Mouse (Mus musculus): ENCODE measurements around the gene Oma1.

Oma1 gene

DNA sequence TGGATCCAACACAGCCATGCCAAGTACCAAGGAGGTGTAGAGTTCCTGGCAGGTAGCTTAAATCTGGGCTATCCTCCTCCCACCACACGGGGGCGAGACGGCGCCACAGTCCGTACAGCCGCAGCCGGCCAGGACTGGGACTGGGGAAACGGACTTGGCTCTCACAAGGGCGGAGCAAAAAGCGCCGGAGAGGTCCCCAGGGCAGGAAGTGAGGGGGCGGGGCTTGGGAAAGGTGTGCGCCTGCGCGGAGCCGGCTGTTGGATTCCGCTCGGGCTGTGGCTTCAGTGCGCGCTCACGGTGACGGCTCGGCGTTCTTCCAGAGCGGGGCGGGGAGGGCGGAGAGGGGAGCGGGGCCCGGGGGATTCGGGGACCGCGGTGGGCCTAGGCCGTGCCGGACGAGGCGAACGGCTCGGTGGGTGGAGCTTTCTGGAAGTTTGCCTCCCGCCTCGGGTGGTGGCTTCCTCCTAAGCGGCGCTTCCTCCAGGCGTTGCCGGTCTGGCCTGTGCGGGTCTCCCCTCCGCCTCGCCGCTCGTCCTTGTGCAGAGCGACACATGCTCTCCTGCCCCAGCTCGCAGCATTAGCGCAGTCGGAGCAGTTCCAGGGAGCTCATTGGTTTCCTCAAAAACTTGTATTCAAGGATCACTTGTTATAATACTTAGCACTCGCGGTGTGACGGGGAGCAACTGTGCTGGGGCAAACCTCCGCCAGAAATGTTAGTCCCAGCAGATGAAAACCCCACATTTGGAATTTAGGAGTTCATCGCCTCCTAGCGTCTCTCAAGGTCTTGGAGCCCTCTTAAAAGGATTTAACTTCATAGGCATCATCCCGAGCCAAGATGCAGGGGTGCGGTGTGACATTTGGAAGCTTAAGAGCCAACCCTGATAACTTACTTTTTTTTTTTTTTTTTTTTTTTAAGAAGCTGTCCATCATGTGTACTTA, at the start of gene Oma1:
Gene Oma1, plus strand, starts transcription at position 226 of the 939 bp plus-strand sequence.
- peak; percentile 99 for DNase-seq (ENCODE audit: low spot score)

DNA sequence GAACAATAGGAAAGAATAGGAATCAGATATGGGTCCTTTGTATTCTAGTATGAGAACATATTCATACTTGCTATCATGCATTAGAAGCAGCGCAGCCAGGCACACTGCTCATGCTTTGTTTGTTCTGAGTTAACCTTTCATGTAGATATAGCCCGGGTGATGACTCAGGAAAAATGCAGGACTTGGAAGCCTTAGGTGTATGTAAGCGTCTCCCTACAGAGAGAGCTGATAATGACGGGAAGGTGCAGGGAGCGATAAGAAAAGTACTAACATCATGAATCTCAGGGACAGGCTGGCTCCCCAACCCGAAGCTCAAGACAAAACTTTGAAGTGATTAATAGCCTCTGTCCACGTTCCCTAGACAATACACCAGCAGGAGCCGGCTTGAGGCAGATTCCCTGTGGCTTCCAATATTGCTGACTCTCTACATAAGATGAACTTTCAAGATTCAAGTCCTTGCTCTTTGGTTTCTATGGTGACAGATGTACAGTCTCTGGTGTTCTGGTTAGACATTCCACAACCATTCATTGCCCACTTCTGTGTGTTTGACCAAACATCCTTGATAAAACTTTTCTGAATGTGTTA, 49.7 kb upstream of the Oma1 start:
- no peak for DNase-seq (ENCODE audit: low spot score)

DNA sequence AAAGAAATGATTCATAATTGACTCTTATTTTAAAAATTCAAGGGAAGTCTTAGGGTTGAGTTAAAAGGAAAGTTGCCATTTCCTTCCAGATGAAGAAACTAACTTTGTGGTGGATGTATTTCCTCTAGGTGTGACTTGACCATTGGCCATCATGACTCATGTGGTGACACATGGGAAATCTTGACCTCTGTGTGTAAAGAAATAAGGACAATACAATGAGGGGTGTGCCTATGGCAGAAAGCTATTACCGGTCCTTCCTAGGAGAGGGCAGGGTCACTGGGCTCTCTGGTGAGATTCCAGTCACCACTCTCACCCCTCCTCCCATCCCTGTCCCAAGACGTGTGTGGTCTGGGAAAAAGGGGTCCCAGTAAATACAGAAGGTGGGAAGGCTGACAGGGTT, 48.4 kb upstream of the Oma1 start:
- DNase-seq (ENCODE audit: low spot score): no peak

DNA sequence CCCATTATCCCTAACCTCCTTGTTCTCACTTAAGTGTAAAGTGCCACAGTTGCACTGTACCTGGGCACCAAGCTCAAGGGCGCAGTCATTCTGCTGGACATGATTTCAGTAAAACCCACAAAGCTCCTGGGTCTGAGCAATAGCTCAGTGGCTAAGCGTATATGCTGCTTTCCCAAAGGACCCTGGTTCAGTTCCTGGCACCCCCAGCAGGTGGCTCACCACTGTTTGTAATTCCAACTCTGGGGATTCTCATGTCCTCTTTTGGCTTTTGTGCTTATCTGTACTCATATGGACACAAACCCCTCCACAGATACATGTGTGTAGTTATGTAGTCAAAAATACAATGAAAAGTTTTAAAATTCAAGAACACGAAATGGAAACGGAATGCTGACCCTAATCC, 44.3 kb upstream of the Oma1 start:
- DNase-seq (ENCODE audit: low spot score): no peak

DNA sequence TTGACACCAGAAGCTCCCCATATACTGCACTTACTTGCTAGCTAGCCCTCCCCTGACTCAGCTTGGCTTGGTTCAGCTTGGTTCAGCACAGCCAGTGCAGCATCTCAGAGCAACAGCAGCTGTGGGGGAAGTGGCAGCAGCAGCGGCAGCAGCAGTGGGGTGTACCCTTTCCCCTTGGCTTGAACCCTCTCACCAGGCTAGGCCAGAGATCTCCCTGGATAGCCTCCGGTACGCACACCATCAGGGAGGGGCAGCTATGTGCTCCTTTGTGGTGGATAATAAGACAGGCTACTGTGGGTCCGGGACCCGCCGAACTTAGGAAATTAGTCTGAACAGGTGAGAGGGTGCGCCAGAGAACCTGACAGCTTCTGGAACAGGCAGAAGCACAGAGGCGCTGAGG, 40.6 kb upstream of the Oma1 start:
- no peak for DNase-seq (ENCODE audit: low spot score)

DNA sequence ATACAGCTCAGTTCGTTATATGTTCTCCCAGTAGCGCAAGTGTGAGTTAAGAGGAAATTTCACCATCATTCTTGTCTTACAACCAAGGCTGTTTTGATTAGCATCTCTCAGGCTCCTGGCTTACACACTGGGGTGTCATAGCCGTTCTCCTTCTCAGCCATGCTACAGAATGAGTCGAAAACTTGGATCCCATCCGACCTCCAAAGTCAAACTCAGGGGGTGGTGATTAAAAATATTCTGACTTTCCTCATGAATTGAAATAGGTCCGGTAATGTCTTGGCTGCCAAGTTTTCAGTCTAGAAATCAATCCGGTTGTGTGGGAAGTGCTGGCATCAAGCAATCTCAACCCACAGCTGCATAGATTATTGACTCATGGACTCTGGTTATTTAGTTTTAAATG, 25.3 kb upstream of the Oma1 start:
- DNase-seq (ENCODE audit: low spot score): no peak

DNA sequence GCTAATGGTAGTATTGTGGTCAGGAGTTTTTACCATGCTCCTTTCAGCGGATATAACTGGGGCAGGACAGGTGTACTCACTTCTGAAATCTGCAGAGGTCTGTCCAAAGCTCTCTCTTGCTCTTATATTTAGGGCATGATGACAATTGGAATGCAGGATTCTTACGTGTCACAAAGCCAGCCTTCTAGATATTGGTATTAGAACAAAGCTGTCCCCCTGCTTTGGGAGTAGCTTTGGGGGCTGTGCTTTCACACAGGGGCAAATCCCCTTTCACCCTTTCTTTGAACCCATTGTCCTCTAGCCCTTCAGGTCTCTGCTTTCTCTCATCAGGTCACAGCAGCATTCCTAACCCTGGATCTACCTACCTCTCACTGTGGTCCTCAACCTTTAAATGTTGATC, 22.8 kb upstream of the Oma1 start, which contains the start of gene 4921539E11Rik:
Gene 4921539E11Rik, minus strand, starts transcription at position 101 of the 400 bp plus-strand sequence.
- DNase-seq (ENCODE audit: low spot score): no peak

DNA sequence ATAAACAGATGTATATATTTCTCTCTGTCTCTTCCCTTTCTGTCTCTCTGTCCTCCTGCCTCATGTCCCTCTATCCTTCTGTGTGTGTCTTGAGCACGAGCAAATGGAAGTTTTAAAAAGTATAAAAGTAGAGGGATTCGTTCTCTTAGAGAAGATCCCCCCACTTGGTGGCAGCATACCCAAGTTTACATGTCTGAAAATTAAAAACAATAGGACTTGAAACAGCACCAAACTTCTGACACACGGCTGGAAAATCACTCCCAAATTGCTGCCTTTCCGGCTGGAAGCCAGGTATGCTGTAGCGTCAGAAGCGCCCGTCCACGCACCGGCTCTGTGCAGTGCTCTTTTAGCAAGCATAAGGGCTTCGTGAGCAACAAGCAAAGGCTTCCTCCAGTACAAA, 14.3 kb upstream of the Oma1 start:
- no peak for DNase-seq (ENCODE audit: low spot score)

DNA sequence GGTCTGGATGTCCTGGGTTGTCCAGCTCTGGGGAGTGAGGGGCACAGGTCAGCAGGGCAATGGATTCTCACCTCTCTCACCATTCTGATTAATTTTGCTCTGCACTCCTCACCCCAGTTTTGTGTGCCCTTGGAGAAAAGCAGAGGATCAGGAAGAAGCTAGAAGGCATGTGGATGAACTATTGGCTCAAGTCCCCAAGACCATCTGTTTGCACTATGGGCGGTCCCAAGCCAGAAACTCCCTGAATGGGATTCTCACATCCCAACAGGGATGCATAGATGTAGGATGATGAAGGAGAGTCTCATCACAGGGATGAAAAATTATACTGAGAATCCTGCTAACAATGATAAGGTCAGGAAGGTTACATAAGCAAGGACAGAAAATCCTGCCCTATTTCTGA, 9.8 kb upstream of the Oma1 start:
- DNase-seq (ENCODE audit: low spot score): no peak

DNA sequence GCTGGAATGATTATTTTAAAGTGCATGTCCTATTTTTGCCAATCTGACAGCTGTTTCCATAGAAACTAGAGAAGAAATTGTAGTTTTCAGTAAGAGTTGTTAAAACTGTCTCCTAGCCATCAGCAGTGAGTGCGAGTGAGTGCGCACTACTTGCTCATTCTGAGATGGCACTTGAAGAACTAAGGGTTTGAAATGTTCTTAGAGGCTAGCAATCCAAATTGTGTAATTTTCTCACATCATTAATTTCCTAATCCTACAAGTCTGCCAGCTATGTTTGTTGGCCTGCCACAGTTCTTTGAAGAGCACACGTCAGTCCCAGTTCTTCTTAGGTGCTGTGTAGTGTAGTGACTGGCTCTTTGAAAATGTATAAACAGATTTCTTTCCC, 906 bp downstream of the Oma1 start:
- DNase-seq (ENCODE audit: low spot score): no peak

DNA sequence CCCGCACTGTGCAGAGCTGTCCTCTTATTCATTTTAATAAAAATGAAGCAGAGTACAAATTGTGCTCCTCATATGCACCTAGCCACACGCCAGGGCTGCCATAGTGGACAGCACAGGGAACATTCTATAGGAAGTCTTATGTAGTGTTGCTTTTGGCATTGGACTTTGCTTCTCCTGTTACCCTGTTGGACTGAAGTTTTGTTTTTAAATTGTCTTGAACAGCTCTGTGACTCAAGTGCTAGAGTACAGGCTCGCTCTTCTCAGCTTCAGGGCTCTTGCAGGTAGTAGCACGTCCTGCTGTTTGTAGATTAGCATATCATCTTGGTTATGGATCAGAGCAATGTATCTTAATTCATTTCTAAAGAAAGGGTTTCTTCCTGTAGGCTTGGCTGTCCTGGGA, 2.2 kb downstream of the Oma1 start:
- no peak for DNase-seq (ENCODE audit: low spot score)

DNA sequence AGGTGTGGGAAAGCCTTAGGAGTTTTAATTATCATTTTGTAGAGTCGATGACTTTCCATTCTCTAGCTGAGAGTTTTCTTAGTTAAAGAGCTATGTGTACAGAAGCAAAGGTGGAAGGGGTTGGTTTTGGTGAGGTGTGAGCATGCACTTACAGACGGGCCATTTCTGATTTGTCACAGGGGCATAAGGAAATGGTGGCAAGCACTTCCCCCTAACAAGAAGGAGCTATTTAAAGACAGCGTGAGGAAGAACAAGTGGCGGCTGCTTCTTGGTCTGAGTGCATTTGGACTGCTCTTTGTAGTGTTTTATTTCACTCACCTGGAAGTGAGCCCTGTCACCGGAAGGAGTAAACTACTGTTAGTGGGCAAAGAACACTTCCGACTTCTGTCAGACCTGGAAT, 7.8 kb downstream of the Oma1 start:
- DNase-seq (ENCODE audit: low spot score): no peak

DNA sequence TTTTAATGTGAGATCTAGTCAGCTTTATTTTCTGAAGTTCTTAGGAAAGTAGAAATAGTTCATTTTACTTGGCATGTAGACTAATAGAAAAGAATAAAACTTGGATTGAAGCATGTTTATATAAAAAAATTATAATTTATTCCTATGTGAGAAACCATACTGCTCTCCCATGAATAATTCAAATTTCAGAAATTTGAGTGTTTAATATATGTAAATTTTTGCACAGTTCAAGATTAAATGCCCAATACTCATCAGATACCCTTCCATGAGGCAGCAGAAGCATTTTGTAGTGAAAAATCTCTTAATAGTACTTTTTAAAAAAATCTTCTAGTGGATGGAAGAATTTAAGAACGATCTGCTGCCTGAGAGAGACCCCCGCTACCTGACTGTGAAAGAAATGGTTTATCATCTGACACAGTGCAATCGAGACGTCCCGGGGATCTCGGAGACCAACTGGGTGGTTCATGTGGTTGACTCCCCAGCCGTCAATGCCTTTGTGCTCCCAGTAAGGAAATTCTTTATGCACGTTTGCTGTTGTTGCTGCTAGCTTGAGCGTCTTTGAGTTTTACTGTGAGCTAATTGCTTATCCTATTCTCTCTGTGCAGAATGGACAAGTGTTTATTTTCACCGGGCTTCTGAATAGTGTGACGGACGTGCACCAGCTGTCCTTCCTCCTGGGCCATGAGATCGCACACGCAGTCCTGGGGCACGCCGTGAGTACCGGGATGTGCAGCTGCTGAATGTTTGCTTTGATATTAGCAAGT, 11.3 kb downstream of the Oma1 start:
- DNase-seq (ENCODE audit: low spot score): no peak

DNA sequence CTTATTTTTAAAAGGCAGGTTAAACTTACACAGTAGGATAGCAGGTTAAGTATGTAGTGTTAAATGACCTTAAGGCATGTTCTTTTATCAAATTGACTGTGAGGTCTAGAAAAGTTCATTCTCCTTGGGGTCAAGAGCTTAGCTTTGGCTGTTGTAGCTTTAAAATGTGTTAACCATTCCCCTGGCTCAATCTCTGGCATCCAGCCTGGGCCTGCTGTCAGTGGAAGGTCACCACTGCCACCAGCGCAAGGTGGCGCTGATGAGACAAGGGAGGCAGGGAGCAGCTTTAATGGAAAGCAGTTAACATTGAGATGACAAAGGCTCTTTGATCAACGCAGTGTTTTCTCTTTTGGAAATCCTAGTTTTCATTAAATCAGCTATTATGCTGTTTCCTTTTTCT, 13.4 kb downstream of the Oma1 start:
- no peak for DNase-seq (ENCODE audit: low spot score)

DNA sequence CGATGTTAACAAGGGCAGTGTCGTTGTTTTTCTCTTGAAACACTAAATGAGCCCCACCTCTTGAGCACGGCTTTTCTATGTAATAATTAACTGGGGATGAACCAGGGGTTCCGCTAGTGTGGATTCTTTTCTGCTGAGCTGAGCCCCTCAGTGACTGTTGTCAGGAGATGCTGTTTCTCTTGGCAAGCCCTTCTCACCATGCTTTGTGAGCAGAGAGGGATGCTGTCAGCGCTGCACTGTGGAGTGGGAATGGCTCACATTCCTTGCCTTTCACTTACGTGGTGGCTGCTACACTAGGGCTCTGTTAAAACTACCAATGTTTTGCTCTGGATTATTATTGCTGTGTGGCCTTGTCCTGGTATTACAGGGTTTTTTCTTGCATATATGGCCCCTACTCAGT, 15.7 kb downstream of the Oma1 start:
- DNase-seq (ENCODE audit: low spot score): no peak

DNA sequence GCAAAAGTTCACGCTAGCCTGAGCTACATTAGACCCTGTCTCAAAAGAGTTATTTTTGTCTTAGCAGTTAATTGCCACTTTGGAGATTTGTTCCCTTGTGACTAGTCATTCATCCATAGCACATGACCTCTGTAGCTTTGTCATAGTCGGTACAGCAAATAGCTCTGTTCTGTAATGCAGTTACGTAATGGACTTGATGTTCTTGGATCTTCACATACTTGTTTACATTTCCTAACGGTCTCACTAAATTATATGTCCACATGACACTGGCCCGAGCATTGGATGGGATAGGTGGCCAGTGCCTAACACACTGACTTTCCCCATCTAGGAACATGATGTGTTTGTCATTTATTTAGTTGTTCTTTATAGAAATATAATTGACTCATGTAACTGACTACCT, 21.5 kb downstream of the Oma1 start:
- DNase-seq (ENCODE audit: low spot score): no peak

DNA sequence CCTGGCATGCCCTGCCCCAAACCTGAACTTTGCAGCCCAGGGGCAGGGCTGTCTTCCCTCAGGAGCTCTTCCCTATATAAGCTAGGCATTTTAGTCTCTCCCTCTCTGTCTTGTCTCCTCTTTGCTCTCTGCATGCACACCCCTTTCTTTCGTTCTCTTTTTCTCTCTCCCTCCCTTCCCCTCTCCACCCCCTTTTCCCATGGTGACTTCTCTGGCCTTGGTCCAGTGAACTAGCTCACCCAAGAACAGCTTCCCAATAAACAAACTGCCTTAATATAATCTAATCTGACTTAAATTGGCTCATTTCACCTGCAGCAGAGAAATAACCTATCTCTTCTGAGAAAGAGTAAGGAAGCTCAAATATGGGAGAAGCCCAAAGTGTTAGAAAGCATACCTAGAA, 27.1 kb downstream of the Oma1 start:
- DNase-seq (ENCODE audit: low spot score): no peak

DNA sequence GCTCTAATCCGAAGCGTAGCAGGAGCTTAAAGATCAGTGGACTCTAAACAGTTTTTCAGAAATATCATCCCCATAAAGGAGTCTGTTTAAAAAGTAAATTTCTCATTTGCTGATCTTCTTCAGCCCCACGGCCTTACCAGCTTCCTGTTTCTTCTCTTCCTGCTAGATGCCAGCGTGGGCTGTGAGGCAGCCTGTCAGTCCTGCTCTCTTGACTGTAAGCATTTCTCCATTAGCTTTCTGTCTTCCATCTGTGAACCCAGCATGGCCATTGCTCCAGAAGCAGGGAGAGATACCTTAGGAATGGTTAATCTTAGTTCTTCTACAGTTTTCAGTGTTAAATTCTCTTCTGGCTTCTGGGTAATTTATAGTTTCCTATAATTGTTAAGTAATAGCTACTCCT, 28.0 kb downstream of the Oma1 start:
- no peak for DNase-seq (ENCODE audit: low spot score)

DNA sequence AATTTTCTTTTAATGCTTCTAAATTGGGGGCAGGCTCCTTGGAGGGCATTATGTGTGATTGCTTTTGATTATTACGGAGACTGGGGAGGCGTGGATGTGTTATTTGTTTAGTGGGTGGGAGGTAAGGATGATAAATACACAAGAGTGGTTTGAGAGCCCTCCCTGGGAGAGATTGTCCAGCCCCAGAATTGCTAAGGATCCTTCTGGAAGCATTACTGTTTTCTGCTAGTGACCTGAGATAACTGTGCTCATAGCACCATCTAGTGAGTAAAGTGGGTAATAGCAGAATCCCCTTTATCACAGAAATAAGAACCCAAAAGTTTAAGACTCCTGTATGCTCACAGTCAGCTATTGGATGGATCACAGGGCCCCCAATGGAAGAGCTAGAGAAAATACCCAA, 32.4 kb downstream of the Oma1 start:
- DNase-seq (ENCODE audit: low spot score): peak; percentile 86

DNA sequence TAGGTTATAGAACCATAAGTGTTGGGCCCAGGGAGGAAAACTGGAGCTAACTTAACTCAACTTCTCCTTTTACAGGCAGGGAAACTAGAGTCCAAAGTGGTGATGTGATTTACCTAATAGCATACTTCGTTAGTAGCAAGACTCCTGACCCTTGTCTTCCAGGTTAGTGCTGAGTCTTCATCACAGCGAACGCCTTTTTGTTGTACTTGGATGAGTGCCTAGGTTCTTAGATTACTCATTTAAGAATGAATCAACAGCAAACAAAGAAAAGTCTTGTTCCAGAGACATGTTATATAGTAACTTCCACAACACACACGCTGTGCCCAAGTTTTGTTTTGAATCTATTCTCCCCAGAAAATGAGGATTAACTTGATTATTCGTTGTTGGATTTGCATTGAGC, 33.2 kb downstream of the Oma1 start:
- DNase-seq (ENCODE audit: low spot score): no peak

DNA sequence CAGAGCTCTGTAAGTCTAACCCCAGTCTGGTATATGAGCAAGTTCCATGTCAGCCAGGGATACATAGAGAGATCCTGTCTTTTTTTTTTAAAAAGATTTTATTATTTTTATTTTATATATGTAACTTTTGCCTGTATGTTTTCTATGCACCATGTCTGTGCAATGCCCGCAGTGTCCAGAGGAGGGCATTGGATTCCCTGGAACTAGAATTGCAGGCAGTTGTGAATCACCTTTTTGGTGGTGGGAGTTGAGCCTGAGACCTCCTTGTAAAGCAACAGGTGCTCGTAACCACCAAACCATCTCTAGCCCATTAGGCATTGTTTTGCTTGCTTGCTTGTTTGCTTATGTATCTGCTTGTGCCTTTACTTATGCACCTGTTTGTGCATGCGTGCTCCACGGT, 35.6 kb downstream of the Oma1 start:
- DNase-seq (ENCODE audit: low spot score): peak; percentile 25

DNA sequence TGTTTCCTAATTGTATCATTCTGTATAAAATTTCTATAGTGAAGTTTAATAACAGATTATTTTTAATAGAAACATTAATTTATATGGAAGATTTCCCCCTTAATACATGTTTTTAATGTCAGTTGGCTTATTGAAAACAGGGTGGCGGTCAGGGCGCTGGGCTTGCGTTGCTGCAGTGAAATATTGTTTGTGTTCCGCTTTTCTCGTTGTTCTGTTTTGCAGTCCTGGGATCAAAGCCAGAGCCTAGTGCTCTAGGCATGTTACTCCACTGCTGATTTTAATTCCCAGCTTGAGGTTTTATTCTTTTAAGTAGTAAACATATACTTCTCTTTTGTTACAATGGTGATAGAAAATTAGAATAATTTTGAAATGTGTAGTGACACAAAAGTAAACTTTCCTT, 39.3 kb downstream of the Oma1 start:
- no peak for DNase-seq (ENCODE audit: low spot score)

DNA sequence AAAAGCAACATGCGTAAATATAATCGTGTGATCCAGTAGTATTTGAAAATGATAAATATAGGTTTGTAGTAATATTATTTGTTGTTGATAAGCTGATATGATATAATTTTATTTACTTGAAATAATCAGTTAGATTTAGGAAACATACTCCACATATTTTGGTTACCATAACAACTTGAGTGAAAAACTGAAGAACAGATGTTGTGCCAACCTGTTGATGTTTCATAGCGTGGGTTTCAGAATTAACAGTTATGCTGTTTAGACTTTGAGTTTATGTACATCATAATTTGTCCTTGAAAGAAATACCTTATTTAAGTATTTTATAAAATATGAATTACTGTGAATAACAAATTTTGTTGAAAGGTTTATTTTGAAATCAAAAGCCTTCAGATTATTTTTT, 43.8 kb downstream of the Oma1 start:
- DNase-seq (ENCODE audit: low spot score): no peak

All from retina, embryonic 14.5 days (tissue).